Mouse (Mus musculus) mouse trophoblast stem cell (cell line): ENCODE data around the gene Fam117b.

Experiments used
- in situ Hi-C, 2 experiments: fragments of 300-500 bp; cut with MseI, MboI; formaldehyde crosslinking; loops; 2 replicates in 1 of 2; 3 replicates in 1 of 2; pipeline ENCODE4 v1.15.1; 2025

The Fam117b gene

DNA sequence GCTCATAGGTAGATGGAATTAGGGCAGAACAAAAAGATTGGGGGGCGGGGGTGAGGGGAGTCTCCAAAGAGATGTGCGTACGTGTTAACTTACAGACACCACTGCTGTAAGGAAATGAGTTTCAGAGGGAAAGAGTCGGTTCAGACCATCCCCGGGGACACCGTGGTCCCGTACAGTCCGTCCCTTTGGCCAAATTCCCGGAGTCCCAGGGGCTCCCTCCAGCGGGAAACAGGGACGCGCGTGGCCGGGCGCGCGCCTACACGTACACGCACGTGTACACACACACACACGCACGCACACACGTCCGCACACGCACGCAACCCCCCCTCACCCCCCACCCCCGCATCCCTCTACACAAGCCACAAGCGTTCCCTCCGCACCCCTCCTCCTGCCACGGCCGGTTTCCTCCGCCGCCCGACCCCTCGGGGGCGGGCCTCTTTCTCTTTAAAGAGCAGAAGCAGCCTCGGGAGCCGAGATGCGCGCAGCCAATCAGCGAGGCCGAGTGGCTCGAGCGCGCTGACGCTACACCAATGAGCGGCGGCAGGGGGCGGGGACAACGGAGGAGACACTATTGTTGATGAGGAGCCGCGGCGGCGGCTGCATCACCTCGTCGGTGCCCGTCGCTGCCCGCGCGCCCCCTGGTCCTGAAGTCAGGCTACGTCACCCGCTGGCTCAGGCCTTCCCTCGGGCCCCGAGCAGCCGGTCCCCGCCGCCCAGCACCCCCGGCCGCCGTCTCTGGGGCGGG is at the start of gene Fam117b:
TSS of gene Fam117b (plus strand) at position 594 of the 745 bp plus-strand sequence.
- in situ Hi-C loops = no loop called here

DNA sequence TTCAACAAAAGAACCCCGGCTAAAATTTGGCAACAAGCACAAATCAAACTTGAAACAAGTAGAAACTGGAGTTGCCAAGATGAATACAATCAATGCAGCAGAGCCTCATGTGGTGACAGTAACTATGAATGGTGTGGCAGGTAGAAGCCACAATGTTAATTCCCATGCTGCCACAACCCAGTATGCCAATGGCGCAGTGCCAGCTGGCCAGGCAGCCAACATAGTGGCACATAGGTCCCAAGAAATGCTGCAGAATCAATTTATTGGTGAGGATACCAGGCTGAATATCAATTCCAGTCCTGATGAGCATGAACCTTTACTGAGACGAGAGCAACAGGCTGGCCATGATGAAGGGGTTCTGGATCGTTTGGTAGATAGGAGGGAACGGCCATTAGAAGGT is 44.8 kb upstream of the Fam117b start:
- in situ Hi-C loops = no loop called here

DNA sequence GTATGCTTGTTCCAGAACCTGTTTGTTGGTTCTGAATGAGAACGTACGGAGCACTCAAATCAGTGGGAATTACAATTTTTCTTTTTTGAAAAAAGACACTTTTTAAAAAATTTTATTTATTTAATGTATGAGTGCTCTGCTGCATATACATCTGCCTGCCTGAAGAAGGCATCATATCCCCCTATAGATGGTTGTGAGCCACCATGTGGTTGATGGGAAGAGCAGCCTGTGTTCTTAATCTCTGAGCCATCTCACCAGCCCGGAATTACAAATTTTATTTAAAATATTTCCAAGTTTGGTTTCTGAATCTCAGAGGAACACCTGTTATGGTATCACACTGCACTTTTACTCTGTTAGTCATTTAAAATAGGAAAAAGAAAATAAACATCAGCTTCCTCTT is 38.8 kb upstream of the Fam117b start:
- in situ Hi-C loops = no loop called here

DNA sequence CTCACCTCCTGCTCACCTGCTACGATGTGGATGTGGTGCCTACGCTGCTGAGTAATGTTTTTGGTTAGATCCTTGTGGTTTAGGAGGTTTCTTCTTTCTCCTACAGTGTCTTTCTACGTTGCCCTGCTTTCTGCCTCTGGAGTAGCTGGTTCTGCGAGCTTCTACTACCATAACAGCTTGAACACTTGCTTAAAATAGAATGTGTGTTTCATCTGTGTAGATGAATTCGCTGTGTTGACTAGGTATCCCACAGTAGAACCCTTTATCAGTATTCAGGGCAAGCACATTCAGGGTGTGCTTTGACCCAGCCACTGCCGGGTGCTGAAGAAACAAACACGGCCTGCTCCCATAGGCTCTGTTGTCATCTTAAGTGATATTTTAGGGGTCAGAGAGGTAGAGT is 34.7 kb upstream of the Fam117b start:
- in situ Hi-C loops = no loop called here

DNA sequence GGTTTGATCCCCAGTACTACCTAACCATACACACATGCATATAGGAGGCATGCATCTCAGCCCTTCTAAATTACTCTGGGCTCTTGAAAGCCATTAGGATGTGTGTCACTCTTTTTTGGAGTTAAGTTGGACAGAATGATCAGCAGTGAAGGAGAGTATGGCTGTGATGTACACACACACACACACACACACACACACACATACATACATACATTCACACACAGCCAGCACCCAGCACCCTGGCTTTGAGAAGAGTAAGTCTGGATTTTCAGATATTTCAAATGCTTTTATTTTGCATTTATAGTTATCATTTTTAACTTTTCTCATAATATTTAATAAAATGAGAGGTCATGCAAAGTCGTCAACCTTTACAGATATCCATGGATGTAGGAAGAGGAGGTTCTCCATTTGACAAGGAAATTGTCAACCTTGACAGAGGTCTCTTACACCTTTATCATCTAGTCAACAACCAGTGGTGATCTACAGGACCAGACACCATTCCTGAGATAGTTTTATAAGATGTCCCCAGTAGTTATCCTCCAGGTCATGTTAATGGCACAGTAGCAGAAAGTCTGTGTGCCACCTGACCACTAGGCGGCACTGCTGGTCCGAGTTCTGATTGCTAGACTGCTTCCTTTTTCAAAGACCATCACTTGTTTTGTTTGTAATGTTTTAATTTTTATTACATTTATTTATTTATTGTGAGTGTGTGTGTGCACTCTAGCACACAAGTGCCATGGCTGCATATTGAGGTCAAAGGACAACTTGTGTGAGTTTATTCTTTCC is 29.3 kb upstream of the Fam117b start:
- in situ Hi-C loops = loop anchor here in 1 of 2 experiments (10.0 kb wide), 1 partner anchor 81 kb away; no protein-coding TSS in a partner anchor

DNA sequence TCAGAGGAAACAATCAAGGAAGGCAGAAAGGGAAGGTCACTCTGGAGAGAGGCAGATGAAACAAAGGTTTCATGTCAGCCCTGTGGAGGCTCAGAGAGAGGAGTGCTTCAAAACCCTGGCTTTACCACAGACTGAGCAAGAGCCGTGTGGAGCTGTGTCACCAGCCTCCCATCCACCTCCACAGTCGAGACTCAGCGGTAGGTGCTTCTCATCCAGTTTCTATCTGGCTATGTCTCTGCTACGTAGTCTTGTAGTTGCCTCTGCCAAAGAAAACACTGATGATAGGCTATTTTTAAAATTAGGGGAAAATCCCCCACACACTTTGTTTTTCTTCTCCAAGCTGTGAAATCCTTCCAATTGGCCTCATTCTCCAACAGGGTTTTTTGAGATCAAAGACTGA is 25.9 kb upstream of the Fam117b start:
- in situ Hi-C loops = loop anchor here in 1 of 2 experiments (10.0 kb wide), 1 partner anchor 78 kb away; no protein-coding TSS in a partner anchor

DNA sequence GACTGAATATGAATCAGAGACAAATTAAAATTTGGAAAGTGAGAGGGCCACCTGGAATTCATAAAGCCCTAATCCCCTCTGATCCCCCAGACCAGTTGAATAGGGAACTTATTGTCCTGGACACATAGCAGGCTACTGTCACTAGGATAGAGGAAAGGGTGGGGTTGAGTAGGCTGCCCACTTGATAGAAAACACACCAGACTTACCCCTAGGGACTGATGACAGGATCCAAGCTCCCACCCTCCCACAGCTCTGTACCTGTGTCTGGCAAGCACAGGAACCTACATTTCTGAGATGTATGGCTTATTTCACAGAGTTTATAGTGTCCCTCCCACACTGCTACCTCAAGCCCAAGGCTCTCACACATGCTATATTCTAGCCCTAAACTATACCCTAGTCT is 24.8 kb upstream of the Fam117b start:
- in situ Hi-C loops = loop anchor here in 1 of 2 experiments (10.0 kb wide), 1 partner anchor 77 kb away; no protein-coding TSS in a partner anchor

DNA sequence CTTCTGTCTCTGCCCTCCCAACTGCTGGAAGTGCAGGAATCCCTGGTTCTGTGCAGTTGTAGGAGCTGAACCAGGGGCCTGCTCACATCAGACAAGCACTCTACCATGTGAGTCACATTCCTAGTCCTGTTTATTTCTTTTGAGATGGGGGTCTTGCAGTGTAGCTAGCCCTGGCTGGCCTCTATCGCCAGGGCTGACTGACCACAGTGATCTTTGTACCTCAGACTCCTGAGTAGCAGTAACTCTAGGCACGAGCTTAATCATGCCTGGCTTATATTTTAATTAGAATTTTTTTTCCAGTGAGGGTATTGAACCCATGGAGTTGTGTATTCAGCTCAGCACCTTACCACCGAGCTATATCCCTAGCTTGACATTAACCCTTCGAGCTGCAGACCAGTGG is 21.6 kb upstream of the Fam117b start:
- in situ Hi-C loops = no loop called here

DNA sequence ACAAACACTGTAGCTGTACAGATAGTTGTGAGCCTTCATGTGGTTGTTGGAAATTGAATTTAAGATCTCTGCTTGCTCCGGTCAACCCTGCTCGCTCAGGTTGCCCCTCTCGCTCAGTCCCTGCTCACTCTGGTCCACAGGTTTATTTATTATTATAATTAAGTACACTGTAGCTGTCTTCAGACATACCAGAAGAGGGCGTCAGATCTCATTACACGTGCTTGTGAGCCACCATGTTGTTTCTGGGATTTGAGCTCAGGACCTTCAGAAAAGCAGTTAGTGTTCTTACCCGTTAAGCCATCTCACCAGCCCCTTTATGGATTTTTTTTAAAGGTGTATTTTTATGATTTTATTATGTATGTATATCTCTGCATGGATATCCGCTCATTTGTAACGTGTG is 20.0 kb upstream of the Fam117b start:
- in situ Hi-C loops = no loop called here

DNA sequence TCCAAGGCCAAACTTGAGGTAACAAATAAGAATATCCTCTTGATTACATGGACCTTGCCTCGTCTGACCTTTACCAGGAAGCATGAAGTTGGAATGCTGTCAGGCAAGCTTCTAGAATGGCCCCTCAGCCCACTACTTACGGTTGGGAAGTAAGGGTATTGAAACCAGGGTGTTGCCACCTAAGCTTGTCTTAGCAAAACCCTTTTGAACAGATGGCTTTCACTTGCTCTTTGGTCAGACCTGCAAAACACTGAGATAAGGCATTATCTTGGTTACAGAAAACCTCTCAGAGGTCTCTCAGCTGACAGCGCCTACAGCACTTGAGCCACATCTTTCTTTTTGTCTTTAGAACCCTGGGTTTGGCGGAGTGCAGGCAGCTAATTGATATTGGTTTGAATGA is 18.8 kb upstream of the Fam117b start:
- in situ Hi-C loops = no loop called here

DNA sequence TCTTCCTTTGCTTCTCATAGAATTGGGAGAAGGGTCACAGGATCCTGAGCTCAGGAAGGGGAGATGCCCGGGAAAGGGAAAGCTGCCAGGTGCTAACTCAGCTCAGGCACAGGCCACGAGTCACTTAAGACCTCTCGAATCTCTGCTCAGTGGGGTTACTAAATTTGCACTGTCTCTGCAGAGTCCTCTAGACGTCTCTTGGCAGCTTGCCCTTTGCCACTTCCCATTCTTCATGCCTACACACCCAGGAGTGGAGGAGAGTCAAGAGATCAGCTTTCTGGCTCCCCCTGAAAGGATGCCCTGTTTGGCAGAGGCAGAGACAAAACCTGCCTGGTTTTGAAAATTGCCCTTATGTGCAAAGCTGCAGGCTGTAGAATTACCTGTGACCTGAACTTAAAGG is 17.4 kb upstream of the Fam117b start:
- in situ Hi-C loops = no loop called here

DNA sequence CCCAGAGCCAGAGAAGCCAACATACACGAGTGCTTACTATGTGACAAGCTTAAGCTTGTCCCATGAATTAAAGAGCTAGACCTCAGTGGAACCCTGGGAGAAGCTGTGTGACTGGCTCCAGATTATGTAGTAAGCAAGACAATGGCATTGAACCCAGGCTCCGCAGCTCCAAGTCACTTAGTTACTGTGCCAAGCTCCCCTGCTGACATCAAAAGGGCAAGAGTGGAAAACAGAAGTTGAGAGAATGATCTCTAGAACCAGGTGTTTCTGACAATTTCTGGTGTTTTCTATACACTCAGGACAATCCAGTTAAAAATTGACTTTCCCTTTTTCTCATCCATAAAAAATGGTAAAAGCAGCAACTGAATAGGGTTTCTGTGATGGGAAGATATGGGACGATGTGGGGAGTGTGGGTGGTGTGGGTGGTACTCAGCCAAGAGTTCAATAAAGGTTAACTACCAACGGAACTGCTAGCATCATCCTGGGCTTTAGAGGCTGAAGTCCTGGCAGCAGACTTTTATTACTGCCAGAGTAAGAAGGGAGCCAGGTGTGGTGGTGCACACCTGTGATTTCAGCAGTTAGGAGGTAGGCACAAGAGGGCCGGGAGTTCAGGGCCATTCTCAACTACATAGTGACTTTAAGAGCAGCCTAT is 15.5 kb upstream of the Fam117b start:
- in situ Hi-C loops = no loop called here

DNA sequence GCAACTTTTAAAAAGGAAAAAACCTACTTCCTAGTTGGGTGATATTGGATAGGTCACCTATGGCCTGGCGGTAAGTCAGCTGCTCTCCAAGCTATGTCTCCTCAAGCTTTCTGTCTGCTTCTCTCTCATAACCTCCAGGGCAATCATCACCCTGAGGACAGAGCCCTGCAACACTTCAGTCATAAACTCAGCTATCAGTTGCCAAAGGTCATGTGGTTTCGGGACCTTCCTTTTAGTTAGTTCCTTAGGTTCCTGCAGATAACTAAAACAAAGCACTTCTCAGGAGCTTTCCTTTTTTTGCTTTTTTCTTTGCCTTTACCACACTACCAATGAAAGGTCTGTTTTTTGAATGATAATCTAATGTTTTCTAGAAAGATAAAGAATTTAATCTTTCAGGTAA is 13.1 kb upstream of the Fam117b start:
- in situ Hi-C loops = no loop called here

DNA sequence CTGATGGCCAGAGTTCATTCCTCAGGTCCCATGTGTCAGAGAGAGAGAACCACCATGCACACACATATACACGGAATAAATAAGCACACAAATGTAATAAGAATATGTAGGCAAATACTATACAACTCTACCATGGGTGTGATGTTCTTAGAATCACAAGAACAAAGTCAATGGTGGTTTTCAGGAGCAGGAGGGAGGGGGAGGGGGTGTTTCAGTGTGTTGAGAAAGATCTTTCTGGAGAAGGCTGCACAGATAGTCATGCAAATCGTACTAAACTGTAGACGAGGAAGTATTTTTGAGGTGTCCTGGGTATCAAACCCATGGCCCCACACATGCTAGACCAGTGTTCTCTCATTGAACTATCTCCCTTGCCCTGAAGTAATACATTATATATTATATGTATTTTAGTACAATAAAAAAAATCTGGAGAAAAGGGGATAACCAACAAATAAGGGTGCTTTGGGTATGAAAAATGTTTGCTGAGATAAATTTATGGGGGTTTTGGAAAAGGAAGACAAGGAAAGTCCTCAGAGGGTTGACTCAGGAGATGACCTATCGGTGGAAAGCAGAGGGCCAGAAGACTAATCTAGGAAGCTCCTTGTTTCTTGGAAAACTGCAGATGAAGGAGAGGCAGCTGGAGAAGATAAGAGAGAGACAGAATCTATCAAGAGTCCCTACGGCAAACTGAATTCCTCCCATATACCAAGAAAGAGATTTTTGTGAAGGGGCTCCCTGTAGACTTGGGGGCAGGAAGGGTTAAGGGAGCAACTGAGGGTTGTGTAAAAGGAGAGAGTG is 11.5 kb upstream of the Fam117b start:
- in situ Hi-C loops = no loop called here

DNA sequence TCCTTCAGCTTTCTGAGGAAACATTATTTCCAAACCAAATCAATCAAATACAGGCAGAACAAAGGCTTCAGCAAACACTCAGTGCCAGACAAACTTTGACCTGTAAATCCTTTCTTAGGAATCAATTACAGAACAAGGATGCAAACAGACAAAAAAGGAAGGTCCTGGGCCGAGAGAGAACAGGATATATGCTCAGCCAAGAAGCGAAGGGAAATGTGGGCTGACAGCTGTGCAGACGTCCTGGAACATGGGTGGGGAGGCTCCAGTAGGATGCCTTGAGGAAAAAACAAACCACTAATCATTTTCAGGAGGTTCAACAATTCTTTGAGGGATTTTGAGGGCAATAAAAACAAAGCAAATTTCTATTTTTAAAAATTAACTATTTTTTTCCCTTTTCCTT is 10.2 kb upstream of the Fam117b start:
- in situ Hi-C loops = no loop called here

DNA sequence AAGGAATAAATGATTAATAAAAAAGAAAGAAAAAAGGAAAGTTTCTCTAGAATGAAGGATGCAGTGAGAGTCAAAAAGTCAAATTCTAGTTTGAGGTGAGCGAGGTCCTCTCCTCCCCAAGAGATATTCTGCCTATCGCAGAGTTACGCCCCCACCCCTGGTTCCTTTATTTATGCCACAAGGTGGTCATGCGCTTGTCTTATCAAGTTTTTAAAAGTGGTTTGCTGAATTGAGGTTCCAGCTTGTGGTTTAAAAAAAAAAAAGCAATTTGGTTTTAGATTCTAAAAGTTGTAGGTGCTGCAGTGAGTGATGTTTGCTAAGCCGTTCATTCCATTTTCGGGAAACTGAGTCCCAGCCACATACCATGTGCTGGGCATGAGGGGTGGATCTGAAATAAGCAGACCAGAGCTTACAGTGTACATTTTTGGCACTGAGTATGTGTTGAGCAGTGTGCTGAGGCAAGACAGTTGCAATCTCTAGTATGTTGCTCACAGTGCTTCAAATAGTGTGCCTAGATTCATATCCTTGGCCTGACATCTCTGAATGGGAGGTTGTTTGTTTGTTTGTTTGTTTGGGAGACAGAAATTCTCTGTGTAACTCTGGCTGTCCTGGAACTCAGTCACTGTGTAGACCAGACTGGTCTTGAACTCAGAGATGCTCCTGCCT is 8.0 kb upstream of the Fam117b start:
- in situ Hi-C loops = no loop called here

DNA sequence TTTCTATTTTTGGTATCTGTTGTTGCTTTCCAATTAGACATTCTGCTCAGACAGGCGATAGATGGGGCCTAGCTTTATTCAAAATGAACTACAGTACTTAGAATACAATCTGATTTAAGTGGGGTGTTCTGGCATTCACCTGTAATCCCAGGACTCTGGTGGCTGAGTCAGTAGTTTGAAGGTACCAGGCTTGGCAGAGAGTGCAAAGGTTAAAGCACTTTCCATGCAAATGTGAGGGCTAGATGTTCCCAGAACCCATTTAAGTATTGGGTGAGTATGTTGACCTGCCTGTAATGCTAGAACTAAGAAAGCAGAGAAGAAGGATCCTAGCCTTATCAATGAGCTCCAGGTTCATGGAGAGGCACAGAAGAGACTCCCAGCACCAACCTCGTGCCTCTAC is 6.9 kb upstream of the Fam117b start:
- in situ Hi-C loops = no loop called here

DNA sequence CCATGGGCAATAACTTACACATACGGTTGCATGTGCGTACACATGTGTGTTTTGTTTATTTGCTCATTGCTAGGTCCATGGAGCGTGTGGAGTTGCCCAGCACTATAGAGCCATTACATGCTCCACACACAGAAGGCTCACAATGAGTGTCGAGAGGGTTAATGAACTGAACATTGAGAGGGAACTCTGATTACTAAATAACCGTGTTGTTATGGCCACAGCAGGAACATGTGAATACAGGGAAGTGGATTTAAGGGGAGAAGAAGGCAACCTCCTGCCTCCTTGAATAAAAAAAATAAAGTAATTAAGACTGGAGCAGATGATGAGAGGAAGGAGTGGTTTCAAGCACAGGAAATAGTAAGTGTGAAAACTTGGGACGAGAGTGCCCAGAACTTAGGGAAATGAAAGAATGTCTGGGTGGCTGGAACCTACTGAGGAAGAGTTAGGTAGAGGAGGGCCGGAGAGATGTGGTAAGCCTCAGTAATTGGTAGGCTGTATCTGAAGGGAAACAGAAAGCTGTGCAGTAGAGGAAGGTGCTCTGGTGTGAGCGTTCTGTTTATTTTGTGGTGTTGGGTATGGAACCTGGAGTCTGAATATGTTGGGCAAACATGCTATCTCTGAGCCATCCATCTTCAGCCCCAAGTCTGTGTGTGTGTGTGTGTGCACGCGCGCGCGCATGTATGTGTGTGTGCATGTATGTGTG is 5.8 kb upstream of the Fam117b start:
- in situ Hi-C loops = no loop called here

DNA sequence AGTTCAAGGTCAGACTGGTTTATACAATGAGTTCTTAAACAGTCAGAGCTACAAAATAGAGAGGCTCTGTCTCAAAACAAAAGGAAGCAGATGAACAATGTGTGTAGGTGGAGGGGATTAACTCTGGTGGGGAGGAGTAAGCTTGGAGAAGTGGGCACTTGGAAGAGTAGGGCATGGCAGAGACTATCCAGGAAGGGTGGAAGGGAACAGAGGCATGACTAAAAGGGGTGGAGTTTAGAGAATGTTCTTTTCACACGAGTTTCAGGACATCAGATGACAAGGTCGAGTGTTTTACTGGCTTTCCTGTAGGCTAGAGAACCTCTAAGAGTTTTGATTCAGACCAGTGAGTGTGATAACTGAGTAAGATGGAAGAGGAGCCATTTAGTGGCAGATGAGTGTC is 5.1 kb upstream of the Fam117b start:
- in situ Hi-C loops = no loop called here

DNA sequence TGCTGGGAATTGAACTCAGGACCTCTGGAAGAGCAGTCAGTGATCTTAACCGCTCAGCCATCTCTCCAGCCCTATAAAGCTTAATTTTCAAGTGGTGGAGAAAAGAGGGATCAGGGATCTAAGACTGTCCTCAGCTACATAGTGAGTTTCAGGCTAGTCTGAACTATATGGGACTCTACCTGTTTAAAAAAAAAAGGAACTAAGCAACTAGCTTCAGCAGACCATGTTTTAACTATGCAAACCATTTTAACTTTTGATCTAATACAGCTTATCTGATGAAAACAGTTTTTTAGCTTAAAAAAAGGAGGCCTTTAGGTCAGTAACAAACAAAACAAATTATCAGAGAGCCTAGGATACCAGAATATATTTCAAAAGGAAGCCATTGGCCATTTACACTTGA is 1.9 kb upstream of the Fam117b start:
- in situ Hi-C loops = no loop called here
